Mouse (Mus musculus): ENCODE measurements at regions not wholly inside any gene's neighbourhood (a gene's known extent, or its start where the extent isn't known, plus 50 kb on each side); places are given as distances from the start of the nearest gene placed in this dataset.

DNA sequence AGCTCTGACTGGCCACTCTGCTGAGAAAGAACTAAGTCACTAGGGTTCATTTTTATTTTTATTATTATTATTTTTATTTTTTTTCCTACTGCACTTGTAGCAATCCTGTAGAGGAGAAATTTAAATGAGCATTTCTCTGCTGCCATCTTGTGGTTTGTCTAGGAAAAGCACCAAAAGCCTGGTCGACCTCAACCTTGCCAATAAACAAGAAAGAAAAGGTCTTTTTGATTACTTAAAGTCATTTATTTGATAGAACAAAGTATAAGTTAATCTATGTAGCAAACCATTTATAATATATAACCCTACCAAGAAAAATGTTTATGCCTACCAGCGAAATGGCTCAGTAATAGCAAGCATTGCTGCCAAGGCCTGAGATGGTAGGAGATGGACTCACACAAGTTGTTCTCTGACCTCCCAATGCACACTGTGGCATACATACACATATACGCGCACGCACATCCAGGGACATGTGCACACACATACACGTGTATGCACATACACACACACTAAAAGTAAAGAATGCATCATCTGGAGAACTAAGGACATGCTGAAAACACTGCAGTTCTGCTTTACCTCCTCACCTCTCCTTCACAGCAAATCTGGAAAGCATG is 566.1 kb downstream of the 1700064H15Rik start:
- DNase-seq (ENCODE audit: low spot score in 2 of 2): peak; percentile 26 to 71

DNA sequence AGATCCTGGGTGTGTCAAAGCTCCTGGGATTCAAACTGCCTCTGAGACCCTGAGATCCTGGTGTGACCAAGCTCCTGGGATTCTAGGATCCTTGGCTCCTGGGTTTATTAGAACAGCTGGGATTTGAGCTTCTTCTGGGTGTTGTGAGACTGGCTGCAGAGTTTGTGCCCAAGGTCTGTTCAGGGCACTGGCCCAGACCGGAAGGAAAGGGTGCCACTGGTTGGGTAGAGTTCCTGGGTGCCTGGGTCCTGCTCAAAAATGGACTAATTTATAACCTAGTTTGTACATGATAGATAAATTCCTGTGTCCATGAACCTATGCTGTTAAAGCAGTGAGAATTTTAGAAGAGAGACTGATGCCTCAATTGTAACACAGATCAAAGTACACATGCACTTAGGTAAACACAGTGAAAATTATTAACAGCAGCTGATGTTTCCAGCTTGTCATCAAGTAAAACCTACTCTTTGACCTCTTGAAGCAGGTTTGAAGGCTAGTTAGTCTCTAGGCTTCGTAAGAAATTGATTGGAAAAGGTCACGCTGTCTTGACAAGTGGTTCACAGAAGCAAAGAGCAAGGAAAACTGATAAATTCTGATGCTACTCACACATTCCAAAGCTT is 561.2 kb downstream of the 1700064H15Rik start:
- DNase-seq (ENCODE audit: low spot score in 2 of 2): no peak
